In genomic region chr12:79512982-79513681, GRCm38 (mm10) we compare ENCODE assay signal across 18 mouse cellular contexts.
DNase-seq lines count a peak whose midpoint lies in the region; ATAC-seq and TF ChIP-seq lines count a peak whose summit lies in the region.
"Had no signal": no experiment of that assay in that cellular context is flagged by ENCODE, and none has a peak within 500 bp of the region (broad histone marks: within the 10 kb centered on the region; RNA-seq: fewer than 3 reads in every experiment).

No protein-coding gene starts in this region.

- peak; percentile 34; the same call in 1 of the 2 replicates for TF ChIP-seq CTCF in liver, adult 2 months (IDR thresholded peaks at IDR 0.05; ENCODE audit: low read depth, low read length)
- peak; percentile 9; the same call in 1 of the 2 replicates for TF ChIP-seq CTCF in cortical plate, adult 2 months (IDR thresholded peaks at IDR 0.05; ENCODE audit: extremely low read depth, insufficient read depth, low read length)

- peak overlapping the region; percentile 49; the same call in 1 of the 2 replicates for H3K27ac ChIP-seq in embryonic facial prominence, embryonic 13.5 days
- no peak overlapping the region for H3K27ac ChIP-seq in embryonic facial prominence, embryonic 10.5 days (replicated peaks)
- no peak overlapping the region for H3K27ac ChIP-seq in liver, adult 2 months (replicated peaks; ENCODE audit: insufficient read depth, low read depth, low read length)
- H3K27ac ChIP-seq in cortical plate, adult 2 months (ENCODE audit: insufficient read depth, low read length): 0 out of 2 replicates have a peak overlapping the region, but pooled peaks have one; percentile 12
- H3K27ac ChIP-seq in forebrain, embryonic 15.5 days (replicated peaks): no peak overlapping the region

- no peaks in the 10 kb centered on the region for H3K79me2 ChIP-seq in liver, adult 2 months (ENCODE audit: control insufficient read depth, insufficient read depth, low read length)

- no peaks in the 10 kb centered on the region for H3K9me3 ChIP-seq in embryonic facial prominence, embryonic 13.5 days
- H3K9me3 ChIP-seq in embryonic facial prominence, embryonic 10.5 days: no peaks in the 10 kb centered on the region
- H3K9me3 ChIP-seq in forebrain, embryonic 15.5 days: no peaks in the 10 kb centered on the region
- H3K9me3 ChIP-seq: forebrain, embryonic 13.5 days; G1E; heart, embryonic 13.5 days; hindbrain, embryonic 10.5 days; midbrain, embryonic 10.5 days; neural tube, embryonic 15.5 days had no signal

- no peak for TF ChIP-seq POLR2A in liver, adult 2 months (IDR thresholded peaks at IDR 0.05; ENCODE audit: extremely low read depth, insufficient read depth, low read length)
- no peak for TF ChIP-seq POLR2A in cortical plate, adult 2 months (IDR thresholded peaks at IDR 0.05; ENCODE audit: extremely low read depth, insufficient read depth, low read length)

- no peak overlapping the region for H3K4me3 ChIP-seq in embryonic facial prominence, embryonic 13.5 days
- no peak overlapping the region for H3K4me3 ChIP-seq in embryonic facial prominence, embryonic 10.5 days
- no peak overlapping the region for H3K4me3 ChIP-seq in liver, adult 2 months (ENCODE audit: insufficient read depth, low read depth, low read length)
- no peak overlapping the region for H3K4me3 ChIP-seq in cortical plate, adult 2 months (ENCODE audit: insufficient read depth, low read length)
- no peak overlapping the region for H3K4me3 ChIP-seq in forebrain, embryonic 15.5 days
- H3K4me3 ChIP-seq: forebrain, embryonic 13.5 days; heart, embryonic 13.5 days; hindbrain, embryonic 10.5 days; midbrain, embryonic 10.5 days; neural tube, embryonic 15.5 days had no signal

- no peaks in the 10 kb centered on the region for H3K27me3 ChIP-seq in embryonic facial prominence, embryonic 13.5 days
- no peaks in the 10 kb centered on the region for H3K27me3 ChIP-seq in embryonic facial prominence, embryonic 10.5 days (replicated peaks; ENCODE audit: low read depth, poor library complexity, severe bottlenecking)
- H3K27me3 ChIP-seq in liver, adult 2 months (ENCODE audit: control insufficient read depth, insufficient read depth, low read length): no peaks in the 10 kb centered on the region
- H3K27me3 ChIP-seq in splenic B cell, adult 2 months (ENCODE audit: control insufficient read depth, insufficient read depth, low read length, poor library complexity, severe bottlenecking): no peaks in the 10 kb centered on the region
- no peaks in the 10 kb centered on the region for H3K27me3 ChIP-seq in forebrain, embryonic 15.5 days
- H3K27me3 ChIP-seq: forebrain, embryonic 13.5 days; heart, embryonic 13.5 days; neural tube, embryonic 15.5 days had no signal

- no peak for DNase-seq in embryonic facial prominence, embryonic 10.5 days (ENCODE audit: low spot score)
- DNase-seq in liver, adult 2 months (ENCODE audit: extremely low read depth, low read depth, low spot score): no peak
- no peak for DNase-seq in liver
- peak; percentile 12 for DNase-seq in splenic B cell, adult 2 months (ENCODE audit: low read depth, low spot score)
- DNase-seq in urinary bladder, postnatal 10 days (ENCODE audit: low spot score): no peak
- DNase-seq: adrenal gland, postnatal 25 days; cerebellum, postnatal 14 days; left cerebral cortex, postnatal 4 days; lung, postnatal 14 days had no signal

- H3K4me2 ChIP-seq in embryonic facial prominence, embryonic 13.5 days: no peak overlapping the region
- H3K4me2 ChIP-seq in forebrain, embryonic 15.5 days (replicated peaks): no peak overlapping the region
- H3K4me2 ChIP-seq: forebrain, embryonic 13.5 days; heart, embryonic 13.5 days; neural tube, embryonic 15.5 days had no signal

- H3K9ac ChIP-seq in embryonic facial prominence, embryonic 13.5 days: no peak overlapping the region
- H3K9ac ChIP-seq in liver, adult 2 months (ENCODE audit: low read depth, low read length): no peak overlapping the region
- H3K9ac ChIP-seq in forebrain, embryonic 15.5 days (replicated peaks): no peak overlapping the region
- H3K9ac ChIP-seq: forebrain, embryonic 13.5 days; heart, embryonic 13.5 days; neural tube, embryonic 15.5 days had no signal

- H3K36me3 ChIP-seq in embryonic facial prominence, embryonic 13.5 days: no peaks in the 10 kb centered on the region
- H3K36me3 ChIP-seq in embryonic facial prominence, embryonic 10.5 days (replicated peaks): no peaks in the 10 kb centered on the region
- no peaks in the 10 kb centered on the region for H3K36me3 ChIP-seq in liver, adult 2 months (ENCODE audit: control insufficient read depth, insufficient read depth, low read length)
- no peaks in the 10 kb centered on the region for H3K36me3 ChIP-seq in splenic B cell, adult 2 months (ENCODE audit: control insufficient read depth, insufficient read depth, low read length, poor library complexity, severe bottlenecking)
- H3K36me3 ChIP-seq in forebrain, embryonic 15.5 days: no peaks in the 10 kb centered on the region
- H3K36me3 ChIP-seq: heart, embryonic 13.5 days; hindbrain, embryonic 10.5 days; midbrain, embryonic 10.5 days; neural tube, embryonic 15.5 days had no signal

- no peak for ATAC-seq in embryonic facial prominence, embryonic 13.5 days (ENCODE audit: insufficient number of reproducible peaks, insufficient read depth, low FRiP score, low TSS enrichment, low read depth)
- ATAC-seq in forebrain, embryonic 15.5 days (replicated peaks): no peak
- ATAC-seq: forebrain, embryonic 13.5 days had no signal

- peaks cover 29% of the 10 kb centered on the region for H3K4me1 ChIP-seq in embryonic facial prominence, embryonic 13.5 days
- H3K4me1 ChIP-seq in embryonic facial prominence, embryonic 10.5 days: peaks cover 17% of the 10 kb centered on the region
- H3K4me1 ChIP-seq in liver, adult 2 months (ENCODE audit: control insufficient read depth, insufficient read depth, low read length): no peaks in the 10 kb centered on the region
- peaks cover 2% of the 10 kb centered on the region; the same call in 1 of the 2 replicates for H3K4me1 ChIP-seq in cortical plate, adult 2 months (ENCODE audit: control insufficient read depth, insufficient read depth, low read length)
- peaks cover 17% of the 10 kb centered on the region for H3K4me1 ChIP-seq in forebrain, embryonic 15.5 days

- 90% methylated on average over 5 of the region's 5 CpGs for WGBS in embryonic facial prominence, embryonic 13.5 days
- 90% methylated on average over 5 of the region's 5 CpGs for WGBS in embryonic facial prominence, embryonic 10.5 days
- 79% methylated on average over 5 of the region's 5 CpGs for WGBS in liver, adult 2 months
- 92% methylated on average over 5 of the region's 5 CpGs for WGBS in forebrain, embryonic 15.5 days

Comparison
In these comparisons a context has a peak if more than half of its experiments do, and no peak if none do; other contexts are left out.
1. H3K27ac ChIP-seq: peak in embryonic facial prominence, embryonic 13.5 days (single experiment) and cortical plate, adult 2 months (single experiment); none in embryonic facial prominence, embryonic 10.5 days (single experiment), liver, adult 2 months (single experiment) and forebrain, embryonic 15.5 days (single experiment).